In genomic region chr2:150755016-150755415, GRCm38 (mm10) we compare ENCODE assay signal across 26 mouse cellular contexts.
"Had no signal": no experiment of that assay in that cellular context is flagged by ENCODE, and none has a peak within 500 bp of the region (broad histone marks: within the 10 kb centered on the region; RNA-seq: fewer than 3 reads in every experiment).

No protein-coding gene starts in this region.

- ATAC-seq: forebrain, embryonic 13.5 days; forebrain, embryonic 14.5 days; forebrain, embryonic 15.5 days; forebrain, embryonic 16.5 days; forebrain, postnatal 0 days had no signal

- H3K9me3 ChIP-seq: embryonic facial prominence, embryonic 10.5 days; embryonic facial prominence, embryonic 12.5 days; embryonic facial prominence, embryonic 13.5 days; embryonic facial prominence, embryonic 15.5 days; forebrain, embryonic 10.5 days; forebrain, embryonic 13.5 days; forebrain, embryonic 15.5 days; heart, embryonic 10.5 days had no signal

- H3K4me3 ChIP-seq: embryonic facial prominence, embryonic 10.5 days; embryonic facial prominence, embryonic 12.5 days; embryonic facial prominence, embryonic 13.5 days; embryonic facial prominence, embryonic 15.5 days; erythroblast, embryonic 14.5 days; forebrain, embryonic 10.5 days; forebrain, embryonic 13.5 days; forebrain, embryonic 15.5 days; gastrocnemius, adult 2 months; heart, adult 2 months; heart, embryonic 10.5 days had no signal

- H3K9ac ChIP-seq: embryonic facial prominence, embryonic 12.5 days; embryonic facial prominence, embryonic 13.5 days; embryonic facial prominence, embryonic 15.5 days; forebrain, embryonic 13.5 days; forebrain, embryonic 15.5 days; forebrain, postnatal 0 days had no signal

- H3K27ac ChIP-seq: embryonic facial prominence, embryonic 10.5 days; embryonic facial prominence, embryonic 12.5 days; embryonic facial prominence, embryonic 13.5 days; embryonic facial prominence, embryonic 15.5 days; forebrain, embryonic 10.5 days; forebrain, embryonic 13.5 days; forebrain, embryonic 15.5 days; gastrocnemius, adult 2 months; heart, adult 2 months; heart, embryonic 10.5 days had no signal

- H3K27me3 ChIP-seq: embryonic facial prominence, embryonic 12.5 days; embryonic facial prominence, embryonic 13.5 days; embryonic facial prominence, embryonic 15.5 days; forebrain, embryonic 13.5 days; forebrain, embryonic 15.5 days had no signal

- H3K4me2 ChIP-seq: embryonic facial prominence, embryonic 12.5 days; embryonic facial prominence, embryonic 13.5 days; embryonic facial prominence, embryonic 15.5 days; forebrain, embryonic 13.5 days; forebrain, embryonic 15.5 days had no signal

- DNase-seq: cerebellum, adult 9-10 months; cerebellum, adult 9-11 months; cerebellum, postnatal 10 days; cerebellum, postnatal 14 days; cerebellum, postnatal 25 days; cerebellum, postnatal 36 days; embryo, embryonic 11 days; forebrain, postnatal 0 days; gastrocnemius, adult 2 months; gastrocnemius, postnatal 10 days; gastrocnemius, postnatal 14 days; gastrocnemius, postnatal 25 days; gastrocnemius, postnatal 36 days; heart, adult 18-20 months; heart, adult 2 months had no signal
